Mouse (Mus musculus): Measurements from ENCODE around the gene Tedc1. TPM values are rescaled to one million over a fixed set of nuclear protein-coding genes. Genes with fewer than 3 reads are reported as not detected.

Tedc1 gene
- total RNA-seq, 4 experiments from 2014 or later: 1.0 to 2.1 (median 1.6) TPM

DNA sequence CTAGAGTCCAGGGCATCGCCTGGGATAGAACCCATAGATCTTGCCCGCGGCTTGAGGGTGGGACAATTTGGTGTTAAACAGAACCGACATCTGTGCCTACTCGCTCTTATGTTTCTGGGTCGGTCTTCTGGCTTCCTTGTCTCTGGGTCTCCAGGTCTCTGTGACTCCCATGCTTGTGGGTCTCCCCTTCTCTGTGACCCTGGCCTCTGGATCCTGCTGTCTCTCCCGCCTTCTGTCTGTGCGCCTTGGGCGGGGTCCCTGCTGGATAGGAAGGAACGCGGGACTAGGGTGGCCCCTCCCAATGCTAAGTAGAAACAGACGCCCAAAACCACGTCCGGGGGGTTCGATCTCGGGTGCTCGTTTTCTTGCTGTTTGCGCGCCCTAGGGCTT, 4.0 kb upstream of the Tedc1 start:
- no peak for DNase-seq (ENCODE audit: low spot score in 2 of 2)

DNA sequence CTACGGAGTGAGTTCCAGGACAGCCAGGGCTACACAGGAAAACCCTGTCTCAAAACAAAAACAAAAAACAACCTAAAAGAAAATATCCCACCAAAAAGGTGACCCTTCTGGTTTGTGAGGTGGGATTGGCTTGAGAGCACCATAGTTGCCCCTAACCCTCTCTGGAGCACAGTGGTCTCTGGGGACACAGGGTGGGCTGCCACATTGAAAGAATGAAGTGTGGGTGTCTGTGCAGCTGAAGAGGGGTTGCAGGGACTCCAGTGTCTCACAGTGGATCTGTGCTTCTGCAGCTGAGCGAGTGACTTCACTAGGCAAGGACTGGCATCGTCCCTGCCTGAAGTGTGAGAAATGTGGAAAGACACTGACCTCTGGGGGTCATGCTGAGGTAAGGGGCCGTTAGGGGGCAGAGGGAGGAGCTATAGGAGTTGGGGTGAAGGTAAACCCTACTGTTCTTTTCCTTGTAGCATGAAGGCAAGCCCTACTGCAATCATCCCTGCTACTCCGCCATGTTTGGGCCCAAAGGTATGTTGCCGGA, 3.2 kb upstream of the Tedc1 start:
- DNase-seq (ENCODE audit: low spot score in 2 of 2): no peak

DNA sequence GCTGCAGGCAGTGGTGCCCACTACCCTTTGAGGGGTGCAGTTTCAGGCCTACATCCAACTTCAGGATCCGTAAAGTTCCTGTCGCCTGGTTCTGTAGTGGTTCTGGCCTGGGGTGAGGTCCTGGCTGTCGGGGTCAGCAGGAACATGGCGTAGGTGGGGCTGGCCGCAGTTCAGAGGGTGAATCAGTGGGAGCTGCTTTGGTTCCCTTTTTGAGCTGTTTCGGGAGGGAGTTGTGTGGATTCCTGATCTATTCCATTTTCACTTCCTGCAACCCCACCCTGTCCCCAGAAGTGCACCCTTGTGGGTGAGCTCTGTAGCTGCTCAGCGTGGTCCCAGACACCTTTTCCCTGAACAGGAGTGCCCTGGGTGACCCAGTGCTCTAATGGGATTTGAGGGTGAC, 2.2 kb upstream of the Tedc1 start:
- no peak for DNase-seq (ENCODE audit: low spot score in 2 of 2)

DNA sequence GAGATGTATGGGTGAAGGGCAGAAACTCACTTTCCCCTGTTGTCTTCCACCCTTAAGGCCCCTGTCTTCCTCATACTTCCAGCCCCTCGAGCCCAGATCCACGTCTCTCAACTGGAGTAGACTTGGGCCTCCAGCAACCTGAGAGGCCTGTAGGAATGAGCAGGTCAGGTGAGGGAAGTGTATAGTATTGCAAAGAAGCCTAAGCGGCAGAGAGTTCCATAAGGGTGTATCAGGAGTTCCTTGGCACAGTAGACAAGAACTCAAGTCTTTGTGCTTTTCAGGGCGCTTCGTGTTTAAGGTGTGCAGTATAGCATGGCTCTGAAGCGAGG, 1.5 kb upstream of the Tedc1 start:
- no peak for DNase-seq (ENCODE audit: low spot score in 2 of 2)

DNA sequence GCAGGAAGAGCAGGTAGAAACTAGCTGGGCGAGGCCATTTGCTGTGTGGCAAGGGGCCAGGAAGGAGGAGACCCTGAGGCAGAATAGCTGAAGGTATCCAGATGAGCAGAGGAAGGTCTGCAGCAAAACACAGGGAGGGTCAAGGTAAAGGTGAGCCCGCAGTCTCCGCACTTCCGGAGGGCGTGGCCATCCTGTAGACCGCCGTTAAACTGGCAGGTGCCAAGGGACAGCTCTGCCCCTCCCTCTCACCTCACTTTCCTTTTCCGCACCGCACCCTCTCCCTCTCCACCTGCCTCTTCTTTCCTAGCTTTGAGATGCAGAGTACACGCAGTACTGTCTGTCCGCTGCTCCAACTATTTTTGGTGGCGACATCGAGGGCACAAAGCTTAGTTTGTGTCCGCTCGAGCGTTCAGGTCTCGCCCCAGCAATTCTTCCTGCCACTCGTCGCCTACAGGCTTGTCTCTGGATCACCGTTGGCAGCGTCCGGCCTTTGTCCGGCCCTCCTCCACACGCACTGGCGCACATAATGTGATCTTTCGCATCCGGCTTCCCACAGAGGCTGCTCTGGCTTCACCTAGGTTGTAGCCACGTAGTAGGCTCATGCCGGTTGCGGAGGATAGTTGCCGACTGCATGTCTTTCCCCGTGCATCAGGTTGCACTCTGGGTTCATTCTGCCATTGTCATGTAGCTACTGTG, 997 bp upstream of the Tedc1 start:
- DNase-seq (ENCODE audit: low spot score in 2 of 2): peak in 1 of 2 experiments; percentile 49

DNA sequence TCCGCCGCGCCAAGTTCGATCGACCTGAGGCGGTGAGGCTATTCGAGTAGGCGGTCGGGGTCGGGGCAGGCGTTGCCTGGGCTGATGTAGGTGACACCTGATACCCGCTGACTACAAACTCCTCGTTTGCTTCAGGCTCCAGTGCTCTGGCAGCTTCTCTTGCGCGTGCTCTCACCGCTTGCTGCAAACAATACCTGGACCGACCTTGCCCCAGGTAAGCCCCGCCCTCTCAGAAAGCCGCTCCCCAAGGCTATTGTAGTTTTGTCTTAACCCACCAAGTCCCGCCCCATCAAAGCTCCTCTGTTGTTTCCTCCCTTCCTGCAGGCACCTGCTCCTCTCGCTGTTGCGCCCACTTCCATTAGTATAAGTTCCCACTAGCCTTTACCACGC, 314 bp downstream of the Tedc1 start:
- DNase-seq (ENCODE audit: low spot score in 2 of 2): no peak

DNA sequence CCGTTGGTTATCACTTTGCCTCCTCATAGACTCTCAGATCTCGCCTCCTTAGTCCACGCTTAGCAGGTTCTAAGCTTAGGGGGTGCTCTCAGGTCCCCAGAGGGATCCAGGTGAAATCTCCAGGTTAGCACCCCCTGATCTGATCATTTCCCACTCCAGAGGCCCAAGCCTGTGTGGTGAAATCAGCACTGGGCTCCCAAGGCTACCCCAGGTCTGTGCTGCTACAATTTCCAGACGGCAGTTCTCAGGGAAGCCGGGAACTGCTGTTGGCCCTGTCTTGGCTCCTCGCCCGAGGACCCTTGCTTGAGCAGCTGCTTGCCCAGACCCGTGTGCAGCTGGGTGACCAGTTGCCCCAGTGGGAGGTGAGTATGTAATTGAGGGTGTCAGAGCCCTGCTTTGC, 781 bp downstream of the Tedc1 start:
- DNase-seq (ENCODE audit: low spot score in 2 of 2): peak in 1 of 2 experiments; percentile 28

DNA sequence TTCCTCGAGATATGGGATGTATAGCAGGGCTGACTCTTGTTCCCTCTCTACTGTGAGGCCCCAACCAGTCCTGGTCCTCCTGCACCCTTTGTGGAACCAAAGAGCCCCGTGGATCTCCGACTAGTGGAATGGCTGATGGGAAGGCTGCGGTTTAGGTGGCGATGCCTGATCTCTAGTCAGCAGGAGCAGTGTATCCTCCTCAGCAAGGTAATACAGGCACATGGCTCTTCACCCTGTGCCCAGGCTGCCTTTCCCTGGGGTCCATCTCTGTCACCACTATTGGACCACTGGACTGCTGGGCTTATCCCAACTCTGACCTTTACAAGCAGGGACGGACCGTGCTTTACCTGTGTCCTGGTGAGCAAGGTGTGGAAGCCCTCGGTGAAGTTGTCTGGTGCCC, 1.3 kb downstream of the Tedc1 start:
- DNase-seq (ENCODE audit: low spot score in 2 of 2): no peak

DNA sequence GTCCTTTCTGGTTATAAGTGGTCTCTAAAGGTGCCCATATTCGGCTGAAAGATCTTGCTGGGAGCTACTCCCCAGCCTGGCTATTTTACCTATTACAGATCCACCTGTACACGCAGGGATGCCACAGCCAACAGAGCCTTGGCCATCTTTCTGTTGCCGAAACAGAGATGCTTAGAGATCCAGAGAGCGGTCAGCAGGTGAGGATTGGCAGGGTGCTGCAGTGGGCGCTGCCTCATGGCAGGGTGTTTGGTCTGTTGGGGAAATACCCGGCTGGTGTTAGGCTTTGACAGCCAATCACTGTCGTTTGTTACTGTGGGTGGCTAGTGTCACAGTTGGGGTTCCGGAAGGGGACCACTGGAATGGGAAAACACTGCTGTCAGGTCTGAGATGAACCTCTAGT, 1.8 kb downstream of the Tedc1 start:
- DNase-seq (ENCODE audit: low spot score in 2 of 2): no peak

DNA sequence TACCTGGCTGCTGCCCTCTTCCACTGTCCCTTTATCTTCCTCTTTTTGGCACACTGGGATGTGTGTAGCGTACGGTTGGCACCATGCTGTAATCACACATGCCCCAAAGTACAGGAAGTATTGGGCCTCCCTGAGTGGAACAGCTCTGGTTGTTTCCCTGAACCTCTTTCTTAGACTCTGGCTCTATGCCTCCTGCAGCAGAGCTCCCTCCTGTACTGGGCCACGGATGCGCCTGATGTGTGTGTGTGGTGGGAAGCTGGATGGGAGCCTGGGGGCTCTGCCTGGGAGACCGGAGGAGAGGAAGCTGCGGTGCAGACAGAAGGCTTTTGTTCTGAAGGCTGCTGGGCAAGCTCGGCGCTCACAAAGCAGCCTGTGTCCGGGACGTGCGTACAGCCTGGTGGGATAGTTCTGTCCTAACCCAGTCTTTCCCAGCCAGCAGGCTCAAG, 7.4 kb downstream of the Tedc1 start:
- DNase-seq (ENCODE audit: low spot score in 2 of 2): no peak

DNA sequence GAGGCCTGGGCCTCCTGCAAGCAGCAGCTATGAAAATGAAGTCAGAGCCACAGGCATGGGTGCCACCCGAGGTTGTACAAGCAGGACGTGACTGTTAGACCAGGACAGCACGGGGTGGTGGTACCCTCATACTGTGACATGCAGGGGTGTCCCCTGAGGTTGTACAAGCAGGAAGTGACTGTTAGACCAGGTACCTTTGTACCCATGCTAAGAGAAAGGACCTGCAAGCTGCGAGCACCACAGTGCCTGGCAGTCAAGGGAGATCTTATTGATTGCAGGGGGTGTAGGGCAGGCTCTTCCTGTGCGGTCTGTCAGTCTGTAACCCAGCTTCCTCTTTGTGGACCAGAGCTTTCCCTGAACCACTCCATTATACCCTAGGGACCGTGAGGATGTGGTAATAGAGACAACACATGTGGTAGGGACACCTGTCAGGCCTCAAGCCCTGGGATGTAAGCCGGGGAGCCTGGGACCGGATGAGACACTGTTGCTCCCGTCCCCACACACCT, 11.9 kb downstream of the Tedc1 start:
- no peak for DNase-seq (ENCODE audit: low spot score in 2 of 2)

DNA sequence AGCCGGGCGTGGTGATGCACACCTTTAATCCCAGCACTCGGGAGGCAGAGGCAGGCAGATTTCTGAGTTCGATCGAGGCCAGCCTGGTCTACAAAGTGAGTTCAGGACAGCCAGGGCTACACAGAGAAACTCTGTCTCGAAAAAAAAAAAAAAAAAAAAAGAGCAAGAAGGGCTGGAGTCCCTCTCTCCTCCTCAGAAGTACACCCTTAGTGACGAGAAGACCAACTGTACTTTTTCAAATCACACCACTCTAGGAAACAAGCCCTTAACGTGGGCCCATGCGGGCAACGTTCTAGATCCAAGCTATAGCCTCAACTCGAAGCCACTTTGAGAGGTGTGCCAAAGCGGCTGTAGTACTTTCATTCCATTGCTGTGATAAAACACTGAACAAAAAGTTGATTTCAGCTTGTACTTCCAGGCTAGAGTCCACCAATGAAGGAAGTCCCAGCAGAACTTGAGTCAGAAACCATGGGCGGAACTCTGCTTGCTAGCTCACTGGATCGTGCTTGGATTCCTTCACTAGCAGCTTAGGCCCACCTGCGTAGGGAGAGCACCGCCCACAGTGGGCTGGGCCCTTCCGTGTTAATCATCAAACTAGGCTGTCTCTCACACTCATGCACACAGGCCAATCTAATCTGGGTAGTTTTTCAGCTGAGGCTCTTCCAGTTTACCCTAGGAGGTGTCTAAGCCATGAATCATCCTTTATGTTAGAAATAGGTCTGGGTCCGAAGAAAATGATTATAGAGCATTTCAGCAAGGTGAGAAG, 20.9 kb downstream of the Tedc1 start:
- no peak for DNase-seq (ENCODE audit: low spot score in 2 of 2)

DNA sequence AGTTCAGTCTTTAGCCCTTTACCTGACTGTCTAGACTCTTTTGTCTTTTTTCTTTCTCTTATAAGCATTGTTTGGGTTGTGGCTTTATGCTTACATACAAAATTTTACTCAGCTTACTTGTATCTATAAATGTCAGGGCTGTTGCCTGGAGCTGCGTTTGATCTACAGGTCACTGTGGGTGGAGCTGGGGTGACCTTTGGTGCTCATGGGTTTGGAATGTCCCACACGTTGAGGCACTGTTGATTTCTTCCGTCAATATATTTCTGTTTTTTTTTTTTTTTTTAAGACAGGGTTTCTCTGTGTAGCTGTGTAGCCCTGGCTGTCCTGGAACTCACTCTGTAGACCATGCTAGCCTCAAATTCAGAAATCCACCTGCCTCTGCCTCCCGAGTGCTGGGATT, 24.8 kb downstream of the Tedc1 start:
- no peak for DNase-seq (ENCODE audit: low spot score in 2 of 2)

DNA sequence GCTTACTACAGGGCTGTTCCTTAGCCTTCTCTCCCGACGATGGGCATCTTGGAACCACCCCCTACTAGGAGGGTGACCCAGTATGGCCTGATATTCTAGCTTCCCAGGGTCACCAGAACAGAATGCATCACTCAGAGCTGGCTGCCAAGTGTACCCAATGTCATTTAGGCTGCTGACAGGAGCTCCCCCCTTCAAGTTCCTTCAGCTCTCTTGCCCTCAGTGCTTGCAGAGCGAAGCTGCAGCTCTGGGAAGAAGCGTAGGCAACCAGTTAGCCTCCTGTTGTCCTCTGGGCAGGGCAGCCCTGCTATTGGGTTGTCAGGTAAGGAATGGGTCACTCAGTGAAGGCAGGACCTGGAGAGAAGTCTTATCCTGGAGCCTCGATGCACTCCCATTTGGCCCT, 28.7 kb downstream of the Tedc1 start:
- no peak for DNase-seq (ENCODE audit: low spot score in 2 of 2)

DNA sequence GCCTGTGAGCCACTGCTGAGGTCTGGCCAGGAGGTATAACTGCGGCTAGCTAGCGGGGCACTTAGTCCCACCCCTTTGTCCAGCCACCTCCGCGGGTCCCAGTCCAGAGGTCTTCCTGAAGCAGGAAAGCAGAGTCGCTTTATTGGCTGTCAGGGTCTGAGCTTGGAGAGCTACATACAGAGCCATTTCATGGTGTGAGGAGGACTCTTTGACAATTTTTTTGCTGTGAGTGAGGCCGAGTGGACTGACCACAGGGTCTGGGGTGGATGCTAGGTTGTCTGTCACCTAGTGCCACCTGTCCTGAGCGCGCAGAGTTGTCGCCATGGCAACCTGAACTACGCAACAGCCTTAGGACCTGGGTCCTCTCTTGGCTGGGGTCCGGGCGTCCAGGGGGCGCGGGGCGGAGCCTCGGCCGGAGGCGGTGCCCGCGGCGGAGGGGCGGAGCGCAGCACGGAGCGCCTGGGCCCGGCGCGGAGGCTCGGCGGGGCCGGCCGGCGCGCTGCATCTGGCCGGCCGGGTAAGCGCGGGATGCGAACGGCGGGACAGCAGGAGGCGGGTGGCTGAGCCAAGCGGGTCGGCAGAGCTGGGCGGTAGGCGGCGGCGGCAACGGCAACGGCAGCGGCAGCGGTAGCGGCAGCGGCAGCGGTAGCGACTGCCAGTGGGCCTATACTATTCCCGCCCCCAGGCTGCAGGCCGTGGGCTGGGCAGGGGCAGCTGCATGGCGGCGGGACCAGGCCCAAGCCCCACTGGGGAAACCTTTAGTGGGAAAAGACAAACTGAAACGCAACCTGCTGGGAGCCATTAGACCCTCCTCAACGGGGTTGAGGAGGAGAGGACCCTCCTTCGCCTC, 29.4 kb downstream of the Tedc1 start, which contains the start of gene Tmem121:
Tmem121 (plus strand) TSS at position 489 of the 850 bp plus-strand sequence.
- peak in 1 of 2 experiments; percentile 26 for DNase-seq (ENCODE audit: low spot score in 2 of 2)

DNA sequence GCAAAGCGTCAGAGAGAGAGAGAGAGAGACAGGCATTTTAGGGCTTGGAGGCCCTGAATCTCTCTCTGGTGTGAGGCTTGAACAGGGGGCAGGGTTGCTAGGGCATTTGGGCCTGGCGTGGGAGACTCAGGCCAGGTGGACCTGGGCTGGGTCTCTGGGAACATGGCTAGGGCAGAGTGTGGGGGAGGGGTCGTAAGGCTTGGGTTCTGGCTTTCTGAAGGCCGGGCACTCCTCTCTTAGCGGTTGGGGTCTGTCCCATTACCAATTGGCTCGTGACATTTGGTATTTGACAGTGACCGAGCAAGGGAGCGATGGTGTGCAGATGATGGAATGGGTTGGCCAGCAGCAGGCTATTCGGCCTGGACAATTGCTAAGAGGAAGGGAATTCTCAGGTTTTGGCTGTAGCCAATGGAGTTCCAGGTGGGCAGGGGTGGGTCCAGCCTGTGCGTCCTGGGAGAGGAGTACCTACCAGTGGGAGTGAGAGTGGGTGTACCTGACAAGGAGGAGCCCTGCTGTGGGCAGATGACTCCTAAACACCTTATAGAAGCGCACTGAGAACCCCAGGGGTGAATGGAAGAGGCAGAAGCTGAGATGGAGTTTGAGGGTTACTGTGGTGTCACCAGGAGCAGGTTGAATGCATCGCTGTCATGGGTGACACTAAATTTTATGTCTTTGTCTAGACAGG, 30.2 kb downstream of the Tedc1 start:
- DNase-seq (ENCODE audit: low spot score in 2 of 2): no peak

DNA sequence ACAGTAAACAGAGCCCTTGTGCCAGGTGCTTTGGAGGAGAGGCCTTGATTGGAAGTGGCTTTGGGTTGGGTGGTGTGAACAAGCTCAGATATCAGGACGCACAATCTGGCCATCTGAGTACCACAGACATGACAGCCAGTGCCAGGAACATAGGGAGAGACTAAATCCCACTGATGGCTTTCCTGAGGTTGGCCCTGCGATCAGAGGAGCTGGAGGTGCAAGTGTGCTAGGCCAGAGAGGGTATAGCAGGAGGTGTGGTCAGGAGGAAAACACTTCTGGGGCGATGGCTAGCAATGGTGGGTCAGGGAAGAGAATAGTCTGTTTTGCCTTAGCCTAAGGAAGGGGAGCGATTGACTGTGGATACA, 30.8 kb downstream of the Tedc1 start:
- DNase-seq (ENCODE audit: low spot score in 2 of 2): no peak

DNA sequence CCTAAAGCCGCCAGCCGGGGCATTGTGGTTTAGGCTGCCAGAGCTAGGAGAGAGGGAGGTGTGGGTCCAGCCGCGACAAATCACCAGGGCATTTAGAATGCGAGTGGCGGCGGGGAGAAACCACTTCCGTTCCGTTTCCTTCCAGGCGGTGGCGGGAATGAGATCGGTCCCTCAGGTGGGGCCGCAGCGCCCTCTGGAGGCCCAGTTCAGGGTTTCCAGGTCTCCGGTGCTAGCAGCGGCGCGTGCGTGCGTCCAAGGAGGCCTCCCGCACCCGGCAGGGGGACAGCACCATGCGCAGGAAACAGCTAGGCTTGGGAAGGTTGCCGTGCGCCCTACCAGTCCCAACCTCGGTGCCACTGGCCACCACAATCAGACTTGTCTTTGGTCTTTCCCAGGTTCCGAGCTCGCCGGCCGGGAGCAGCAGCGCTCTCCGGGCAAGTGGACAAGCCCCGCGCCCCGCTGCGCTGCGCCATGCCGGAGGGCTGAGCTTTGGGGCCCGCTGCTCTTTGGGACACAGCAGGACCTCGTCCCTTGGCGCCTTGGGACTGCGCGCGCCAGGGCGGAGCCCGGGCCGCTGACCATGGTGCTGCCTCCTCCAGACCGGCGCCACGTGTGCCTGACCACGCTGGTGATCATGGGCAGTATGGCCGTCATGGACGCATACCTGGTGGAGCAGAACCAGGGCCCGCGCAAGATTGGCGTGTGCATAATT, 31.5 kb downstream of the Tedc1 start:
- peak; percentile 76 to 88 for DNase-seq (ENCODE audit: low spot score in 2 of 2)

DNA sequence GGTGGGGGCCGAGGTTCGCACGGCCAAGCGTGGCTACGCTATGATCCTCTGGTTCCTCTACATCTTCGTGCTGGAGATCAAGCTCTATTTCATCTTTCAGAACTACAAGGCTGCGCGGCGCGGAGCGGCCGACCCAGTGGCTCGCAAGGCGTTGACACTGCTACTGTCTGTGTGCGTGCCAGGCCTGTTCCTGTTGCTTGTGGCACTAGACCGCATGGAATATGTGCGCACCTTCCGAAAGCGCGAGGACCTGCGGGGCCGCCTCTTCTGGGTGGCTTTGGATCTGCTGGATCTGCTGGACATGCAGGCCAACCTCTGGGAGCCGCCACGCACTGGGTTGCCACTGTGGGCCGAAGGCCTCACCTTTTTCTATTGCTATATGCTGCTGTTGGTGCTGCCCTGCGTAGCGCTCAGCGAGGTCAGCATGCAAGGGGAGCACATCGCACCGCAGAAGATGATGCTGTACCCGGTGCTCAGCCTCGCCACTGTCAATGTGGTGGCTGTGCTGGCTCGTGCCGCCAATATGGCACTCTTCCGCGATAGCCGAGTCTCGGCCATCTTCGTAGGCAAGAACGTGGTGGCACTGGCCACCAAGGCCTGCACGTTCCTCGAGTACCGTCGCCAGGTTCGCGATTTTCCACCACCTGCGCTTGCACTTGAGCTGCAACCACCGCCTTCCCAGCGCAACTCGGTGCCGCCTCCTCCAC, 32.3 kb downstream of the Tedc1 start:
- DNase-seq (ENCODE audit: low spot score in 2 of 2): peak in 1 of 2 experiments; percentile 26

DNA sequence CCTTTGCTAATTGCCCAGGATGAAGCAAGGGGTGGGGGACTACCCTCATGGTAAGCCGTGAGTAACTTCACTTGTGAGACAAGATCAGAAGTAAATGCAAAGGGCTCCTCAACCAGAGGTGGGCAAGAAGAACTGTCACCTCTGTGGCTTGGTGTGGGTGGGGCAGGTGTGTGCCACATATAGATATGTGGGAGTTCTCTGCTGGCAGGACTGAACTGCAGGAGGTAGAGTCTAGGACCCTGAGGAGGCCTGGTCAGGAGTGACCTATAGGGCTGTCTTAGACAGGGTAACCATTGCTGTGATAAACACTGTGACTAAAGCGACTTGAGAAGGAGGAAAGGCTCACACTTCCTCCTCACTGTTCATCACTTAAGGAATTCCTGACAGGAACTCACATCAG, 37.2 kb downstream of the Tedc1 start:
- no peak for DNase-seq (ENCODE audit: low spot score in 2 of 2)
